ENCODE assay signal across 7 mouse cellular contexts in the genomic region with DNA sequence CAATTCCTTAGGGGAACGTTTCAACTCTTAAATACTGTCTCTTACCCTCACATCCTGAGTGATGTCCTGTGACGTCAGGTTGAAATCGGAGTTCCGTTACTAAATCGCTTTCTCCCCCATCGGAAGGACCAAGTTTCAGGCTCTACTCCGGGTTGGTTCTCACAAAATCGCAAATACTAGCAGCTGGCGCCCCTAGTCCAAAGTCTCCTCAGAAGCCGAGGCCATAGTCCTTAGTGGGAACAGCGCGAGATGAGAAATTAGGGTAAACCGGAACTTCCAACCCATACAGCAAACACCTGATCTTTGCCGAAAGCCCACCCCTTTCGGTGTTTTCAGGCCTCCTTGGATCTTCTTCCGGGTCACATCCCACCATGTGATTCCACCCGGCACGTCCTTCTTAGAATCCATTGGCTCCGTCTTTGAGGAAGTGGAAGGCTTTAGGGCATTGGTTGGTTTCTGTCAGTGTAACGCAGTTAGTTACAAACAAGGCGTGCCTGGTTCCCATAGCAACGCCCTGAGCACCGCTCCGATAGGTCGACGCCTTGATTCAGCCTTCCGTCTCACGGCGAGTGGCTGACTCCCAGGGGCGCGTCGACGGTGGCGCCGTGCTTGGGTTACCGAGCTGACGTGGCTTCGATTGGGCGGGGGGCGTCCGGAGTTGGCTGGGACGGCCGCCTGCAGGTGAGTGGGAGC. TPM values are rescaled to one million over a fixed set of nuclear protein-coding genes. Genes with fewer than 3 reads are reported as not detected.
DNase-seq lines count a peak whose midpoint lies in the region; ATAC-seq lines count a peak whose summit lies in the region.

A gene (minus strand): TSS at position 421 of the 693 bp plus-strand sequence.
A gene (plus strand): TSS at position 558 of the 693 bp plus-strand sequence.

- ATAC-seq in embryonic facial prominence, embryonic 12.5 days (ENCODE audit: insufficient number of reproducible peaks, insufficient read depth, low FRiP score, low TSS enrichment): peak; percentile 100
- peak; percentile 100 for ATAC-seq in limb, embryonic 11.5 days (ENCODE audit: insufficient number of reproducible peaks, low FRiP score, low TSS enrichment, low read depth)
- ATAC-seq in midbrain, embryonic 14.5 days (ENCODE audit: low FRiP score, low TSS enrichment): peak; percentile 100

- H3K4me3 ChIP-seq in embryonic facial prominence, embryonic 12.5 days: peak within 1 kb of the TSS; percentile 99
- H3K4me3 ChIP-seq in limb, embryonic 11.5 days (ENCODE audit: low read depth, low read length): peak within 1 kb of the TSS; percentile 95
- peak within 1 kb of the TSS; percentile 76 for H3K4me3 ChIP-seq in midbrain, embryonic 14.5 days (replicated peaks; ENCODE audit: low read depth, low read length)

- H3K4me2 ChIP-seq in embryonic facial prominence, embryonic 12.5 days (replicated peaks): peak within 1 kb of the TSS; percentile 65
- peak within 1 kb of the TSS; percentile 70 for H3K4me2 ChIP-seq in limb, embryonic 11.5 days (ENCODE audit: low read depth, severe bottlenecking)
- H3K4me2 ChIP-seq in midbrain, embryonic 14.5 days (ENCODE audit: low read length): peak within 1 kb of the TSS; percentile 76

- peaks cover 10% of the 10 kb centered on the region for H3K4me1 ChIP-seq in embryonic facial prominence, embryonic 12.5 days
- no peaks in the 10 kb centered on the region for H3K4me1 ChIP-seq in limb, embryonic 11.5 days (ENCODE audit: control insufficient read depth, insufficient read depth, low read length)
- peaks cover 19% of the 10 kb centered on the region for H3K4me1 ChIP-seq in midbrain, embryonic 14.5 days (ENCODE audit: control insufficient read depth, insufficient read depth, low read length)

- H3K9me3 ChIP-seq in embryonic facial prominence, embryonic 12.5 days: no peaks in the 10 kb centered on the region
- H3K9me3 ChIP-seq in limb, embryonic 11.5 days (ENCODE audit: control insufficient read depth, low read length): no peaks in the 10 kb centered on the region
- no peaks in the 10 kb centered on the region for H3K9me3 ChIP-seq in midbrain, embryonic 14.5 days (ENCODE audit: control insufficient read depth, low read length)

- peak; percentile 92 for DNase-seq in adrenal gland, postnatal 25 days
- DNase-seq in heart, adult 11 months: peak; percentile 100
- peak; percentile 93 for DNase-seq in kidney, adult 18-20 months
- peak; percentile 94 for DNase-seq in limb, embryonic 11.5 days (ENCODE audit: low spot score)
- DNase-seq in midbrain, embryonic 14.5 days: peak; percentile 99
- peak; percentile 85 to 87 for DNase-seq in spleen, adult 18-20 months

- peak within 1 kb of the TSS; percentile 91 for H3K9ac ChIP-seq in embryonic facial prominence, embryonic 12.5 days
- H3K9ac ChIP-seq in limb, embryonic 11.5 days (ENCODE audit: low read length): peak within 1 kb of the TSS; percentile 77
- peak within 1 kb of the TSS; percentile 79 for H3K9ac ChIP-seq in midbrain, embryonic 14.5 days (replicated peaks; ENCODE audit: low read length)

- peaks cover 15% of the 10 kb centered on the region for H3K36me3 ChIP-seq in embryonic facial prominence, embryonic 12.5 days
- H3K36me3 ChIP-seq in limb, embryonic 11.5 days (ENCODE audit: control insufficient read depth, insufficient read depth, low read length): 0 out of 2 replicates have a peak, but pooled peaks cover 3% of the 10 kb centered on the region
- peaks cover 15% of the 10 kb centered on the region for H3K36me3 ChIP-seq in midbrain, embryonic 14.5 days (ENCODE audit: control insufficient read depth, insufficient read depth, low read length)

- no peaks in the 10 kb centered on the region for H3K27me3 ChIP-seq in embryonic facial prominence, embryonic 12.5 days
- no peaks in the 10 kb centered on the region for H3K27me3 ChIP-seq in limb, embryonic 11.5 days (ENCODE audit: control insufficient read depth, insufficient read depth, low read length)
- H3K27me3 ChIP-seq in midbrain, embryonic 14.5 days (ENCODE audit: control insufficient read depth, insufficient read depth, low read length): no peaks in the 10 kb centered on the region

- under 1% methylated on average over 43 of the region's 43 CpGs for whole genome bisulfite sequencing in embryonic facial prominence, embryonic 12.5 days
- under 1% methylated on average over 39 of the region's 43 CpGs for WGBS in limb, embryonic 11.5 days
- under 1% methylated on average over 43 of the region's 43 CpGs for WGBS in midbrain, embryonic 14.5 days

- peak within 1 kb of the TSS; percentile 83 for H3K27ac ChIP-seq in embryonic facial prominence, embryonic 12.5 days
- peak within 1 kb of the TSS; percentile 65 for H3K27ac ChIP-seq in limb, embryonic 11.5 days (replicated peaks; ENCODE audit: low read depth, low read length)
- H3K27ac ChIP-seq in midbrain, embryonic 14.5 days (replicated peaks; ENCODE audit: low read depth, low read length): peak within 1 kb of the TSS; percentile 79

RNA-seq across cellular contexts. Expression of the first gene that starts in this region (rescaled TPM):
- 1.4 and 1.6 TPM in 2 replicates for total RNA-seq in adrenal gland, postnatal 25 days (2021)
- polyA plus RNA-seq in embryonic facial prominence, embryonic 12.5 days (2016; fragmentation: Nextera tagmentation; extraction: Ambion mirVana): 1.7 and 1.8 TPM in 2 replicates
- polyA plus RNA-seq in limb, embryonic 11.5 days (2014; fragmentation: Nextera tagmentation; extraction: Ambion mirVana): 1.8 and 2.4 TPM in 2 replicates
- 0.38 and 0.45 TPM in 2 replicates for polyA plus RNA-seq in midbrain, embryonic 14.5 days (2014; fragmentation: Nextera tagmentation; extraction: Ambion mirVana)

RNA-seq across cellular contexts. Expression of the second gene that starts in this region (rescaled TPM):
- total RNA-seq in adrenal gland, postnatal 25 days (2021): 60.8 and 97.3 TPM in 2 replicates
- polyA plus RNA-seq in embryonic facial prominence, embryonic 12.5 days (2016; fragmentation: Nextera tagmentation; extraction: Ambion mirVana): 94.0 and 105 TPM in 2 replicates
- 77.3 and 86.6 TPM in 2 replicates for polyA plus RNA-seq in limb, embryonic 11.5 days (2014; fragmentation: Nextera tagmentation; extraction: Ambion mirVana)
- 88.6 and 92.5 TPM in 2 replicates for polyA plus RNA-seq in midbrain, embryonic 14.5 days (2014; fragmentation: Nextera tagmentation; extraction: Ambion mirVana)

Comparison
In these comparisons a context has a peak if more than half of its experiments do, and no peak if none do; other contexts are left out.
1. Peak in every context shown above with its lines: DNase-seq, ATAC-seq, H3K4me3 ChIP-seq and H3K27ac ChIP-seq.